26 mouse cellular contexts compared by ENCODE assay signal in the genomic region with DNA sequence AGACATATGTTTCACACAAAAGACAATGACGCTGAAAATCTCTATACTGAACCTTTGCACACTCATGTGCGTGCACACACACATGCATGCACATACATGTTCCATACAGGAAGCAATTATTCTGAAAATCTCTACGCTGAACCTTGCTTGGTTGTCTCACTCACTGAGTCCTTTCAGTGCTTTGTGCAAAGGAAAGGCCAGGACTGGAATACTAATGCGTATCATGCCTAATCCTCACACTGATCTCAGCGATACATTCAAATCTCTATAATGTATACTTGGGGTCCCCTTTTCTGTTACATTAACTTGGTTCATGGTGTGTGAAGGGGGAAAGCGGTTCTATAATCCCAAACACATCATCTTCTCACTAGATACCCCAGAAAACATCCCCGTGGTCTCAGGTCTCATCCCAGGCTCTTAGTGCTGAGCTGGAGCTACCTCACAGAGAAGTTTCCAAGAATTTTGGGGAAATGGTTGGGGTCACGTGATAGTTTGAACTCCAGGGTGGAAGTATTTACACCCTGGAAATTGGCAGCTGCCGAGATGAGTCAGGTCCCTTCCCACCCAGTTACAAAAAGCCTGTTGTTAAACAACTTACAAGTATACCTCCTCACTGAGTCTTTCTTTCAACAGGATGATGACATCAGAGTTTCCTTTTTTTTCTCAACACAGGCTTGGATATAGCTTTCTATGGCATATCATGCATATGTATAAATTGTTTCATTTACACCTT. TPM values are rescaled to one million over a fixed set of nuclear protein-coding genes. Genes with fewer than 3 reads are reported as not detected.
DNase-seq lines count a peak whose midpoint lies in the region; ATAC-seq lines count a peak whose summit lies in the region.
"Had no signal": no experiment of that assay in that cellular context is flagged by ENCODE, and none has a peak within 500 bp of the region (broad histone marks: within the 10 kb centered on the region; RNA-seq: fewer than 3 reads in every experiment).

No protein-coding gene starts in this region.

- peak; percentile 49 for DNase-seq in forebrain, embryonic 14.5 days (ENCODE audit: low spot score)
- no peak for DNase-seq in adrenal gland, adult 8-10 months
- DNase-seq: adrenal gland, adult 2 months; cerebellum, adult 8-10 months; embryo, embryonic 11 days; gastrocnemius, postnatal 10 days; heart, postnatal 10 days; kidney, adult 18-20 months; kidney, postnatal 25 days; left cerebral cortex, postnatal 4 days; liver, embryonic 13.5 days; lung, adult 18-20 months; lung, postnatal 10 days had no signal

- H3K9ac ChIP-seq in forebrain, embryonic 14.5 days (ENCODE audit: low read length): no peak overlapping the region
- H3K9ac ChIP-seq in forebrain, embryonic 16.5 days (replicated peaks; ENCODE audit: low read depth, low read length): no peak overlapping the region
- H3K9ac ChIP-seq in midbrain, embryonic 13.5 days (replicated peaks): no peak overlapping the region
- no peak overlapping the region for H3K9ac ChIP-seq in midbrain, embryonic 15.5 days
- H3K9ac ChIP-seq in midbrain, embryonic 16.5 days (ENCODE audit: low read depth, low read length): no peak overlapping the region
- H3K9ac ChIP-seq: embryonic facial prominence, embryonic 12.5 days; heart, embryonic 13.5 days; hindbrain, embryonic 15.5 days; kidney, embryonic 15.5 days; limb, embryonic 15.5 days; liver, embryonic 13.5 days; neural tube, embryonic 13.5 days had no signal

- no peak overlapping the region for H3K4me3 ChIP-seq in forebrain, embryonic 14.5 days (ENCODE audit: low read depth, low read length)
- no peak overlapping the region for H3K4me3 ChIP-seq in forebrain, embryonic 16.5 days (replicated peaks; ENCODE audit: low read length)
- no peak overlapping the region for H3K4me3 ChIP-seq in midbrain, embryonic 13.5 days (replicated peaks)
- no peak overlapping the region for H3K4me3 ChIP-seq in midbrain, embryonic 15.5 days
- H3K4me3 ChIP-seq in midbrain, embryonic 16.5 days (ENCODE audit: low read depth, low read length): no peak overlapping the region
- H3K4me3 ChIP-seq: embryonic facial prominence, embryonic 12.5 days; heart, embryonic 13.5 days; hindbrain, embryonic 15.5 days; kidney, embryonic 15.5 days; limb, embryonic 15.5 days; liver, embryonic 13.5 days; neural tube, embryonic 13.5 days had no signal

- H3K9me3 ChIP-seq in forebrain, embryonic 14.5 days (replicated peaks; ENCODE audit: control insufficient read depth, low read length): no peaks in the 10 kb centered on the region
- H3K9me3 ChIP-seq in forebrain, embryonic 16.5 days (ENCODE audit: control insufficient read depth, low read length): no peaks in the 10 kb centered on the region
- H3K9me3 ChIP-seq in midbrain, embryonic 13.5 days: no peaks in the 10 kb centered on the region
- no peaks in the 10 kb centered on the region for H3K9me3 ChIP-seq in midbrain, embryonic 15.5 days
- no peaks in the 10 kb centered on the region for H3K9me3 ChIP-seq in midbrain, embryonic 16.5 days (replicated peaks; ENCODE audit: control insufficient read depth, low read length, poor library complexity, severe bottlenecking)
- H3K9me3 ChIP-seq: embryonic facial prominence, embryonic 12.5 days; heart, embryonic 13.5 days; hindbrain, embryonic 15.5 days; kidney, embryonic 15.5 days; limb, embryonic 15.5 days; liver, embryonic 13.5 days; neural tube, embryonic 13.5 days had no signal

- H3K27ac ChIP-seq in forebrain, embryonic 14.5 days (ENCODE audit: low read depth, low read length): no peak overlapping the region
- H3K27ac ChIP-seq in forebrain, embryonic 16.5 days (ENCODE audit: low read length): no peak overlapping the region
- peak overlapping the region; percentile 58 for H3K27ac ChIP-seq in midbrain, embryonic 13.5 days
- H3K27ac ChIP-seq in midbrain, embryonic 15.5 days: no peak overlapping the region
- H3K27ac ChIP-seq in midbrain, embryonic 16.5 days (ENCODE audit: low read length): 0 out of 2 replicates have a peak overlapping the region, but pooled peaks have one; percentile 7
- H3K27ac ChIP-seq: embryonic facial prominence, embryonic 12.5 days; heart, embryonic 13.5 days; hindbrain, embryonic 15.5 days; kidney, embryonic 15.5 days; limb, embryonic 15.5 days; liver, embryonic 13.5 days; macrophage; neural tube, embryonic 13.5 days had no signal

- H3K36me3 ChIP-seq in forebrain, embryonic 14.5 days (ENCODE audit: control insufficient read depth, insufficient read depth, low read length): no peaks in the 10 kb centered on the region
- no peaks in the 10 kb centered on the region for H3K36me3 ChIP-seq in forebrain, embryonic 16.5 days (ENCODE audit: control insufficient read depth, insufficient read depth)
- no peaks in the 10 kb centered on the region for H3K36me3 ChIP-seq in midbrain, embryonic 13.5 days
- no peaks in the 10 kb centered on the region for H3K36me3 ChIP-seq in midbrain, embryonic 15.5 days (replicated peaks)
- H3K36me3 ChIP-seq in midbrain, embryonic 16.5 days (ENCODE audit: control insufficient read depth, insufficient read depth, low read length): no peaks in the 10 kb centered on the region
- H3K36me3 ChIP-seq: embryonic facial prominence, embryonic 12.5 days; heart, embryonic 13.5 days; hindbrain, embryonic 15.5 days; kidney, embryonic 15.5 days; limb, embryonic 15.5 days; liver, embryonic 13.5 days; neural tube, embryonic 13.5 days had no signal

- ATAC-seq in forebrain, embryonic 14.5 days: peak; percentile 60
- no peak for ATAC-seq in forebrain, embryonic 16.5 days
- peak; percentile 48; the same call in 1 of the 2 replicates for ATAC-seq in midbrain, embryonic 13.5 days
- no peak for ATAC-seq in midbrain, embryonic 15.5 days (replicated peaks)
- ATAC-seq in midbrain, embryonic 16.5 days: no peak
- no peak for ATAC-seq in megakaryocyte-erythroid progenitor cell, adult 5-6 weeks (replicated peaks; ENCODE audit: low FRiP score, low TSS enrichment, poor library complexity, severe bottlenecking)
- ATAC-seq: activated CD4-positive, CD25-positive, alpha-beta regulatory T cell, adult 4 months had no signal

- H3K27me3 ChIP-seq in forebrain, embryonic 14.5 days (replicated peaks; ENCODE audit: control insufficient read depth, insufficient read depth, low read length): no peaks in the 10 kb centered on the region
- no peaks in the 10 kb centered on the region for H3K27me3 ChIP-seq in forebrain, embryonic 16.5 days (replicated peaks; ENCODE audit: control insufficient read depth, insufficient read depth, low read length)
- 0 out of 2 replicates have a peak, but pooled peaks cover 6% of the 10 kb centered on the region for H3K27me3 ChIP-seq in midbrain, embryonic 13.5 days
- no peaks in the 10 kb centered on the region for H3K27me3 ChIP-seq in midbrain, embryonic 15.5 days (replicated peaks)
- no peaks in the 10 kb centered on the region for H3K27me3 ChIP-seq in midbrain, embryonic 16.5 days (ENCODE audit: control insufficient read depth, insufficient read depth, low read depth, low read length)
- H3K27me3 ChIP-seq: embryonic facial prominence, embryonic 12.5 days; heart, embryonic 13.5 days; hindbrain, embryonic 15.5 days; kidney, embryonic 15.5 days; limb, embryonic 15.5 days; liver, embryonic 13.5 days; neural tube, embryonic 13.5 days had no signal

- no peak overlapping the region for H3K4me2 ChIP-seq in forebrain, embryonic 14.5 days (ENCODE audit: low read length)
- no peak overlapping the region for H3K4me2 ChIP-seq in forebrain, embryonic 16.5 days (ENCODE audit: low read length)
- no peak overlapping the region for H3K4me2 ChIP-seq in midbrain, embryonic 13.5 days (replicated peaks)
- H3K4me2 ChIP-seq in midbrain, embryonic 15.5 days: no peak overlapping the region
- no peak overlapping the region for H3K4me2 ChIP-seq in midbrain, embryonic 16.5 days (ENCODE audit: low read length)
- H3K4me2 ChIP-seq: embryonic facial prominence, embryonic 12.5 days; heart, embryonic 13.5 days; hindbrain, embryonic 15.5 days; kidney, embryonic 15.5 days; limb, embryonic 15.5 days; liver, embryonic 13.5 days; neural tube, embryonic 13.5 days had no signal

- WGBS in forebrain, embryonic 14.5 days: 51% methylated on average over 9 of the region's 9 CpGs
- WGBS in forebrain, embryonic 16.5 days: 45% methylated on average over 9 of the region's 9 CpGs
- WGBS in midbrain, embryonic 13.5 days: 60% methylated on average over 9 of the region's 9 CpGs
- WGBS in midbrain, embryonic 15.5 days: 54% methylated on average over 9 of the region's 9 CpGs
- 55% methylated on average over 9 of the region's 9 CpGs for WGBS in midbrain, embryonic 16.5 days

- H3K4me1 ChIP-seq in forebrain, embryonic 14.5 days (ENCODE audit: control insufficient read depth, insufficient read depth, low read length): no peaks in the 10 kb centered on the region
- peaks cover 7% of the 10 kb centered on the region for H3K4me1 ChIP-seq in forebrain, embryonic 16.5 days (replicated peaks; ENCODE audit: control insufficient read depth, insufficient read depth, low read length)
- peaks cover 8% of the 10 kb centered on the region for H3K4me1 ChIP-seq in midbrain, embryonic 13.5 days (replicated peaks)
- 0 out of 2 replicates have a peak, but pooled peaks cover 3% of the 10 kb centered on the region for H3K4me1 ChIP-seq in midbrain, embryonic 15.5 days
- H3K4me1 ChIP-seq in midbrain, embryonic 16.5 days (ENCODE audit: control insufficient read depth, insufficient read depth, low read length): peaks cover 7% of the 10 kb centered on the region; the same call in 1 of the 2 replicates
- H3K4me1 ChIP-seq: embryonic facial prominence, embryonic 12.5 days; heart, embryonic 13.5 days; hindbrain, embryonic 15.5 days; kidney, embryonic 15.5 days; limb, embryonic 15.5 days; liver, embryonic 13.5 days; neural tube, embryonic 13.5 days had no signal

RNA-seq across cellular contexts. Expression of a gene that starts 12.1 kb away (rescaled TPM):
- polyA plus RNA-seq in forebrain, embryonic 14.5 days (2014; fragmentation: Nextera tagmentation; extraction: Ambion mirVana): 12.5 and 13.5 TPM in 2 replicates
- 15.0 and 21.2 TPM in 2 replicates for polyA plus RNA-seq in forebrain, embryonic 16.5 days (2015; fragmentation: Nextera tagmentation; extraction: Ambion mirVana)
- polyA plus RNA-seq in midbrain, embryonic 13.5 days (2015; fragmentation: Nextera tagmentation; extraction: Ambion mirVana): 17.5 and 22.0 TPM in 2 replicates
- polyA plus RNA-seq in midbrain, embryonic 15.5 days (2015; fragmentation: Nextera tagmentation; extraction: Ambion mirVana): 17.5 and 18.0 TPM in 2 replicates
- polyA plus RNA-seq in midbrain, embryonic 16.5 days (2015; fragmentation: Nextera tagmentation; extraction: Ambion mirVana): 13.6 and 17.3 TPM in 2 replicates
- 1.2 TPM in 1 of 2 replicates, not detected in the other for total RNA-seq in megakaryocyte-erythroid progenitor cell, adult 5-6 weeks (2014; fragmentation: Nextera tagmentation)
- 0.34 TPM in 1 of 2 replicates, not detected in the other for total RNA-seq in megakaryocyte-erythroid progenitor cell, adult 5-6 weeks (2017)
- 10 to 100 TPM; 37.5 to 62.0 (median 48.1) TPM for total RNA-seq in adrenal gland, adult 8-10 months (2022)
- polyA plus RNA-seq: activated CD4-positive, CD25-positive, alpha-beta regulatory T cell, adult 4 months had no signal

Comparison
In these comparisons a context has a peak if more than half of its experiments do, and no peak if none do; other contexts are left out.
1. ATAC-seq: peak in forebrain, embryonic 14.5 days (single experiment) and midbrain, embryonic 13.5 days (single experiment); none in forebrain, embryonic 16.5 days (single experiment), midbrain, embryonic 15.5 days (single experiment), midbrain, embryonic 16.5 days (single experiment) and megakaryocyte-erythroid progenitor cell, adult 5-6 weeks (single experiment).
2. H3K27ac ChIP-seq: peak in midbrain, embryonic 13.5 days (single experiment) and midbrain, embryonic 16.5 days (single experiment); none in forebrain, embryonic 14.5 days (single experiment), forebrain, embryonic 16.5 days (single experiment) and midbrain, embryonic 15.5 days (single experiment).